Mouse (Mus musculus): ENCODE data around the gene Abcc9.

DNA sequence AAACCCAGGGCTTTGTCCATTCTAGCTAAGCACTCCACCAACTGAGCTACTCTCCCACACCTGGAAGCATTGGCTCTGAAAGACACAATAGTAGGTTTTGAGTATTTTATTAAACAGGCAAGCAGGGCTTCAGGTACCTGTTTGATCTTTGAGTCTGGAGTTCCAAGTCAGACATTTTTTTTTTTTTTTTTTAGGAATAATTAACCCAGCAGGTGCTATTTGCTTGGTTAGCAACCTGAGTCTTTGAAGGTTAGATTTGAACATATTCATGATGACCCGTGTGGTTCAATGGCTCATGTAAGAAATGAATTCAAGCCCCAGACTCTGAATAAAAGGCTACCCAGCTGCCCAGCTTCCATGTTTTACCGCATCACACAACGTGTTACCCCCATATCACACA, 137.4 kb downstream of the Abcc9 start:
- TF ChIP-seq CTCF (conservative IDR thresholded peaks at IDR 0.05; ENCODE audit: low read length) (no peak), POU5F1 (IDR thresholded peaks at IDR 0.05; ENCODE audit: borderline replicate concordance, low read length) (no peak), NANOG (IDR thresholded peaks at IDR 0.05; ENCODE audit: borderline replicate concordance, low read length) (no peak)
